Mouse (Mus musculus) intestine, embryonic 14.5 days (tissue): ENCODE measurements at regions not wholly inside any gene's neighbourhood (a gene's known extent, or its start where the extent isn't known, plus 50 kb on each side); places are given as distances from the start of the nearest gene placed in this dataset.

Source experiments
- ATAC-seq: fragments of 200-750 bp; cut with Nextera tagmentation; replicated peaks from 2 replicates; pipeline ENCODE4 v1.8.0; 2017; ENCODE audit warnings: low read depth, moderate number of reproducible peaks, moderate TSS enrichment, moderate library complexity; ENCODE audit not compliant: low FRiP score, low TSS enrichment
- DNase-seq: peaks from one replicate; pipeline ENCODE4 v3.0.0-alpha.2; 2018; ENCODE audit warnings: low spot score
- H3K27ac ChIP-seq: fragments of 300-500 bp; sonication (generic); 2 replicates; pipeline ENCODE4 v1.5.1; 2014; ENCODE audit warnings: low read depth, mild to moderate bottlenecking, control low read depth
- H3K27me3 ChIP-seq: fragments of 300-500 bp; sonication (generic); replicated peaks from 2 replicates; pipeline ENCODE4 v1.6.1; 2014; ENCODE audit warnings: low read length, control low read depth; ENCODE audit not compliant: control insufficient read depth, insufficient read depth
- H3K36me3 ChIP-seq: fragments of 300-500 bp; sonication (generic); 2 replicates; pipeline ENCODE4 v1.6.1; 2014; ENCODE audit warnings: low read length, control low read depth; ENCODE audit not compliant: control insufficient read depth, insufficient read depth
- H3K4me1 ChIP-seq: fragments of 300-500 bp; sonication (generic); replicated peaks from 2 replicates; pipeline ENCODE4 v1.6.1; 2014; ENCODE audit warnings: low read length, control low read depth, mixed read lengths; ENCODE audit not compliant: control insufficient read depth, insufficient read depth
- H3K4me2 ChIP-seq: fragments of 300-500 bp; sonication (generic); 2 replicates; pipeline ENCODE4 v1.6.1; 2014; ENCODE audit warnings: low read length
- H3K4me3 ChIP-seq: fragments of 300-500 bp; sonication (generic); 2 replicates; pipeline ENCODE4 v1.5.1; 2014; ENCODE audit warnings: low read depth, low read length, control low read depth, mixed read lengths
- H3K9ac ChIP-seq: fragments of 300-500 bp; sonication (generic); 2 replicates; pipeline ENCODE4 v1.6.1; 2014; ENCODE audit warnings: mild to moderate bottlenecking, low read length
- H3K9me3 ChIP-seq: fragments of 300-500 bp; sonication (generic); 2 replicates; pipeline ENCODE4 v1.6.1; 2016; ENCODE audit warnings: low read length, control low read depth; ENCODE audit not compliant: control insufficient read depth
- WGBS: fragments of 180-500 bp; shearing (Covaris S2); extraction: QIAGEN DNeasy Blood & Tissue Kit; methylation state at CpG from one replicate; pipeline ENCODE4 v1.1.7; 2014; 5-methylcytosine and 5-hydroxymethylcytosine counted together

DNA sequence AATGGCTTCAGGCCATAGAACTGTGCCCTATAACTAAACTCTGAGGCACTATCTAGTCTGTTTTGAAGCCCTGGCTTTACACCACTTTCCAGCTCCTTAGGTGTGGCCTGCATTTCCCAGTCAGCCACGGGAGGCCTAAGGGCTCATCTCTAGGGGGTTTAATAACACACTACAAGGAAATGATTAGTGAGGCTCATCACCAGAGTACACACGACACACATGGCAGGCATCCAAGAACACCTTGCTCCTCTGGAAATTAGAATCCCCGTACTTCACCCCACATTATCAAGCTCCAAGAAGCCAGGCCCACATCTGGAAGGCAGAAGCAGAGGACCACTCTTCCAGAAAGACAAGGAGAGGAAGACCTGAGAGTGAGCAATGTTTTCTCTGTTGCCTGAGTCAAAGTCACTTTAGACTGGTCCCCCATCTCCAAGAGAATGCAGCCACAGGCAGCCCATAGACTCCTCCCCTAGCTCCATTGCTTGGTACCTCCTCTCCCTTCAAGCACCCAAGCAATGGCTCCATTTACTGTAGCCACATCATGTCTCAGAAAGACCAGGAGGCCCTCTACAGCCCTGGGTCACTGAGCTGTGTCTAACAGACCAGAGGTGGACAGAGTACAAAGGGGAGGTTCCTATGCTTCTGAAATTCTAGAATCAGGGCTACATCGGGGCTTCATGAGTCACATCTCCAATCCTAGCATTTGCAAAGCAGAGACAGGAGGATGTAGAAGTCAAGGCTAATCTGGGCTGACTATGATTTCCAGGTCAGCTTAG, 204.0 kb upstream of the Spdye4c start:
- Histone ChIP-seq H3K4me1 (peaks cover 4% of the 10 kb centered on the region; the same call in 1 of the 2 replicates), H3K27me3 (no peaks in the 10 kb centered on the region), H3K27ac (no peak overlapping the region), H3K4me2 (no peak overlapping the region), H3K36me3 (no peaks in the 10 kb centered on the region), H3K9ac (no peak overlapping the region), H3K9me3 (no peaks in the 10 kb centered on the region), H3K4me3 (no peak overlapping the region)
- no peak for ATAC-seq
- 54% methylated on average over 4 of the region's 4 CpGs for WGBS
- no peak for DNase-seq

DNA sequence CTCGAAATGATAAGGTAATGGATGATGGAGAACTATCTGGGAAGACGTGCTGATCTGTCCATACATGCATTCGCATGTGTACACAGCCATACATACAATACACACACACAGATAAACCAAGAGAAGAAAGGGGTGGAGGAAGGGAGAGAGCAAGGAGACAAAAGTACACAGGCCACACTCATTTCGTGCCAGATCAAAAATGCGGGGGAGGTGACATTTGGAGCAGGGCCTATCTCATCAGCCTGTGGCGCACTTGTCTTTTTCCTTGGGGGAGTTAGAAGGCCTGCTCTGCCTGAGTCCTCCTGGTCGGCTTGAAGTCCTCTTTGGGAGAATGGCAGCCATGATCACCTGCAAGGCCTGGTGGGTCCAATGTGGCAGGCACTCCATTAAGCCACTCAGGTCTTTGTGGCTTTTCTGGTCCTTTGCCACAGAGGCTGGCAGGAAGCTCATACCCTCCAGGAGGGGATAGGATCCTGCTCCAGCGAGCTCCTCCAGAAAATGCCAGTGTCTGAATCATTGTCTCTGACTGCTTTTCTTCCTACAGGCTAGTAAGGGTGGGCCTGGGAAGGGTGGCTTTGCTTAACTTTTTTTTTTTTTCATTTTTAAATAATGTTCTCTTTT, 203.0 kb upstream of the Spdye4c start:
- DNase-seq, result no peak
- 85% methylated on average over 8 of the region's 8 CpGs for WGBS
- no peak for ATAC-seq
- H3K4me2 ChIP-seq, result no peak overlapping the region
- H3K27ac ChIP-seq, result no peak overlapping the region
- H3K9me3 ChIP-seq, result no peaks in the 10 kb centered on the region
- no peaks in the 10 kb centered on the region for H3K36me3 ChIP-seq
- peaks cover 13% of the 10 kb centered on the region for H3K4me1 ChIP-seq
- H3K27me3 ChIP-seq, result no peaks in the 10 kb centered on the region
- H3K4me3 ChIP-seq, result no peak overlapping the region
- no peak overlapping the region for H3K9ac ChIP-seq

DNA sequence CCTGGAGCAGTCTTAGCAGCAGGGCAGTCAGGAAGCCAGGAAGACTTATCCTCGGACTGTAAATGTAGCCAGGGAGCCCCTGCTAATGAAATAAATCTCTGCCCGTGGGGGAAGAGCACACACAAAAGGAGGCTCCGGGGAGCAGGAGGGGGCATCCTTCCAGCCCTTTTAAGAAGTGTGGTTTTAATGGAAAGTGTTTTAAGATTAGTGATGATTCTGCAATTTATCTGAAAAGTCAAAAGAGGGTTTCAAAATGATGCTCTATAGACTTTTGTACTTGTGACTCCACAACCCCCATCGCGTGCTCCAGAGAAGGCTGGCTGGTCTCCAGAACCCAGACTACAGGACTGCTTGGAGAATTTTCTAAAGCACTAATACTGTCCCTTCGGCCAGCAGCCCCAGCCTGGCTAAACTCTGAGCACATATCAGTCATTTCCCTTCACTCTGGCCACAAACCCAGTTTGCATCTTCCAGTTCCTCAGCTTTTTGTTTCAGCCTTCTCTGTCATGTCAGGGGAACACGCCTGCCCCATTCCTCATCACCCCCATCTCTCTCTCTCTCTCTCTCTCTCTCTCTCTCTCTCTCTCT, 202.0 kb upstream of the Spdye4c start:
- Histone ChIP-seq H3K36me3 (no peaks in the 10 kb centered on the region), H3K4me2 (no peak overlapping the region), H3K4me1 (peaks cover 17% of the 10 kb centered on the region), H3K27me3 (no peaks in the 10 kb centered on the region), H3K9me3 (no peaks in the 10 kb centered on the region), H3K9ac (no peak overlapping the region), H3K27ac (no peak overlapping the region), H3K4me3 (no peak overlapping the region)
- 21% methylated on average over 7 of the region's 7 CpGs for WGBS
- ATAC-seq (no peak), DNase-seq (no peak)

DNA sequence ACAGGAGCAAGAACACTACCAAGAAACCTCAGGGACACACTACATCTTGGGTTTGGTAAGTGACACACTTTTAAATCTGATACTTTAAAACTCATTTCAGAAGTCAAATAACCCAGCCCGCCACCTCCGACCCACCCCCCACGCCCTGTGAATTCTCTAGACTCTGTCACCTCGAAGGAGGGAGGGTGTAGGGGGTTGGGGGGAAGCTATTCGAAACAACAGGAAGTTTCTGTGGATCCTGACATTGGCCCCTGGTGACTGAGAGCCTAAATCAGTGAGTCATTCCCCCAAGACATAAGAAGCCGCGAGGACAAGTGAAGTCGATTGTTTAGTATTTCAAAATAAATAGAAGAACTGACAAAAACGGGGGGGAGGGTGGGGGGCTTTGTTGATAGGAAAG, 198.7 kb upstream of the Spdye4c start:
- Histone ChIP-seq H3K36me3 (no peaks in the 10 kb centered on the region), H3K27ac (no peak overlapping the region), H3K9ac (no peak overlapping the region), H3K4me1 (peaks cover 20% of the 10 kb centered on the region), H3K9me3 (no peaks in the 10 kb centered on the region), H3K27me3 (no peaks in the 10 kb centered on the region), H3K4me3 (no peak overlapping the region), H3K4me2 (peak overlapping the region; percentile 28; the same call in 1 of the 2 replicates)
- no peak for DNase-seq
- 26% methylated on average over 9 of the region's 9 CpGs for WGBS
- no peak for ATAC-seq

DNA sequence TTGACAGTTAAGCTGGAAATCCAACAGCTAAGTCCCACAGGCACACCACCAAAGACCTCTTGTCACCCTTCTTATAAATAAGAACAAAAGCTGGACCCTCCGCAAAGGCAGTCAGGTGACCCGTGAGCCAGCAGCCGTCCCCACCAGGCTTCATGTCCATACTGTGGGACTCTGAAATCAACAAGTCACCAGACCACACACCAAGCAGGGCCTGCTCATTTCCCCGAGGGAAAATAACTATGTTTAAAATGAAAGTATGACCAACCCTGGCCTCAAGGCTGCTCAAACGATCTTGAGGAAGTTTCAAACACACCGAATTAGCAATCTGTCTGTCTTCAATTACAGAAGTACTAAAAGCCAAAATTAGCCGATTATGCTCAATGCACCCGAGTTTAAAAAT, 197.6 kb upstream of the Spdye4c start:
- H3K4me2 ChIP-seq, result no peak overlapping the region

DNA sequence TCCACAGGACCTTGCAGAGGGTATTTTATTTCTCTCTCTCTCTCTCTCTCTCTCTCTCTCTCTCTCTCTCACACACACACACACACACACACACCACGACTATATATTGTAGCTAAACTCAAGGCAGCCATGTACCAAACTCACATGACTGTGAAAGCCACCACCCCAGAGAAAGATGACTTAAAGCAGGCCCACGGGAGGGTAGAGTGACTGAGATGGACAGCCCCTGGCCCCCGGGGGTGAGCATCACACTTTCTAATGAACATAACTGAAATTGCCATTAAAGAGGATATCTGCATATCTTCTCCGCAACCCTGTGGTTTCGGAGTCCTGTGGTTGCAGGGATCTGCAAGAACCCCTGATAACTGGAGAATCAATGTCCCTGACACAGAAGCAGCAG, 197.1 kb upstream of the Spdye4c start:
- Histone ChIP-seq H3K4me3 (no peak overlapping the region), H3K9me3 (no peaks in the 10 kb centered on the region), H3K36me3 (no peaks in the 10 kb centered on the region), H3K27ac (no peak overlapping the region), H3K4me2 (no peak overlapping the region), H3K9ac (no peak overlapping the region), H3K4me1 (peaks cover 20% of the 10 kb centered on the region), H3K27me3 (no peaks in the 10 kb centered on the region)
- ATAC-seq (no peak), DNase-seq (no peak)
- WGBS, result 77% methylated on average over 5 of the region's 5 CpGs

More for the DNA sequence above, 197.6 kb upstream of the Spdye4c start:
- Histone ChIP-seq H3K9ac (no peak overlapping the region), H3K9me3 (no peaks in the 10 kb centered on the region), H3K4me1 (peaks cover 20% of the 10 kb centered on the region), H3K27ac (no peak overlapping the region), H3K4me3 (no peak overlapping the region), H3K27me3 (no peaks in the 10 kb centered on the region), H3K36me3 (no peaks in the 10 kb centered on the region)
- ATAC-seq, result no peak
- DNase-seq, result no peak
- 34% methylated on average over 8 of the region's 8 CpGs for WGBS

DNA sequence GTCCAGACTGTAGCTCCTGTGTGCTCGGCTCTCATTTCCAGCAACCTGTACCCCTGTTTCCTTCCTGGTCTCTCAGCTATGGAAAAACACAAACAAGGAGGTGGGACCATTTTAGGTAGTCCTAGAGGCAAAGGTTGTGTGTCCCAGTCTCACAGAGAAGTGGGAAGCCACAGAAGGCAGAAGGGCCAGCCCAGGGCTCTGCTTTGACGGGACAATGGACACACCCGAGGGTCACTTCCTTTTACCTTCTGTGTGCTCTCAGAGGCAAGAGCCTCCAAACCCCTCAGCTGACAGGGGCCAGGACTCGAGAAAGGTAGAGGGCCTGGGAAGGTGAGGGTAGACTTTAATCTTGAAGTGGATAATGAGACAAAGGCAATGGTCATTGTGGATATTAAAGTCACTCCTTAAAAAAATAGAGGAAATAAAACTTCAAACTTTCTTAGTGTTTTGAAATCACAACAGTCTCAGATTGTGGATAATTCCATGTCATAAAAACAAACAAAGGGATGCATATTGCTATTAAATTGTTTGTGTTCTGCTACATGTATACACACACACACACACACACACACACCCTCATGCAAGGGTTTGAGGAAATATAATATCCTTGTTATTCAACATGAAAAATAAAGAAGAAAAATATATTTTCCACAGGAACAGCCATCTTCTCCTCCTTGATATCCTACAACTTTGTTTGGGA, 195.6 kb upstream of the Spdye4c start:
- peaks cover 20% of the 10 kb centered on the region for H3K4me1 ChIP-seq
- no peak overlapping the region for H3K4me3 ChIP-seq
- ATAC-seq (no peak), DNase-seq (no peak)
- 48% methylated on average over 4 of the region's 4 CpGs for WGBS
- H3K36me3 ChIP-seq, result no peaks in the 10 kb centered on the region
- no peaks in the 10 kb centered on the region for H3K9me3 ChIP-seq
- no peaks in the 10 kb centered on the region for H3K27me3 ChIP-seq
- H3K27ac ChIP-seq, result no peak overlapping the region
- H3K9ac ChIP-seq, result no peak overlapping the region
- no peak overlapping the region for H3K4me2 ChIP-seq

DNA sequence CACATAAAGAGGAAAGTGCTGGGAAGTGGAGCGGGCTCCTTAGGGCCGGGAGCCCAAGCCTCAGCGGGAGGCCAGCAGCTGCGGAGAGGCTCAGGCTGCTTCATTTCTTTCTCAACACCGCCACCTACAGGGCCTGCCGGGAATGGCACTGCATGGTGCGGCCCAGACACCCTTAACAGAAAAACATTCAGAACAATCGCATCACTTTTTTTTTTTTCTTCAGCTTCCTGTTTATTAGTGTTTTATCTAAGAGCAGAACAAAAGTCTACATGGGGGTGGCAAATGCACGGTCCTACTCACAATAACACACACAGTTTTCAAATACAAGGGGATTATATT, 195.0 kb upstream of the Spdye4c start:
- no peak overlapping the region for H3K4me2 ChIP-seq
- DNase-seq (peak; percentile 100), ATAC-seq (peak; percentile 85)
- WGBS, result 1% methylated on average over 9 of the region's 9 CpGs
- H3K4me3 ChIP-seq, result no peak overlapping the region
- no peaks in the 10 kb centered on the region for H3K9me3 ChIP-seq
- H3K4me1 ChIP-seq, result peaks cover 20% of the 10 kb centered on the region
- H3K27ac ChIP-seq, result no peak overlapping the region
- H3K27me3 ChIP-seq, result no peaks in the 10 kb centered on the region
- H3K9ac ChIP-seq, result no peak overlapping the region
- no peaks in the 10 kb centered on the region for H3K36me3 ChIP-seq
